Mouse (Mus musculus): ENCODE measurements around the gene Psma7.

GRCm38 (mm10) chr2:180017632-180018031, 24.6 kb downstream of the Psma7 start:
- TF ChIP-seq CTCF (IDR thresholded peaks at IDR 0.05 in 2 of 3, conservative IDR thresholded peaks at IDR 0.05 in 1 of 3; ENCODE audit: control insufficient read depth in 1 of 3, insufficient read depth in 1 of 3, low read depth in 2 of 3, low read length in 3 of 3, poor library complexity in 1 of 3, severe bottlenecking in 1 of 3) (no peak), KAT2A (conservative IDR thresholded peaks at IDR 0.05; ENCODE audit: low read depth, low read length) (no peak), EP300 (IDR thresholded peaks at IDR 0.05; ENCODE audit: low read depth in 1 of 2, low read length in 2 of 2) (no peak), USF1 (IDR thresholded peaks at IDR 0.05; ENCODE audit: low read depth, low read length) (no peak), MAZ (IDR thresholded peaks at IDR 0.05; ENCODE audit: low read depth, low read length) (no peak), POLR2A (IDR thresholded peaks at IDR 0.05; ENCODE audit: control insufficient read depth in 1 of 2, insufficient read depth in 1 of 2, low read depth in 1 of 2, low read length in 2 of 2, poor library complexity in 1 of 2) (no peak), TAL1 (IDR thresholded peaks at IDR 0.05; ENCODE audit: low read length) (no peak)
